Mouse (Mus musculus) urinary bladder, adult 18-20 months (tissue): ENCODE measurements around the gene Ahnak.
"Not testable (repeated sequence)": the region's sequence is repeated elsewhere in the genome, so short reads cannot be mapped to it uniquely, and the experiment has no call there.

Source experiments
- DNase-seq, 2 experiments: peaks; one replicate each; pipeline ENCODE4 v3.0.0; 2022; ENCODE audit warnings: low spot score in 2 of 2, mixed read lengths in 2 of 2

Ahnak gene

DNA sequence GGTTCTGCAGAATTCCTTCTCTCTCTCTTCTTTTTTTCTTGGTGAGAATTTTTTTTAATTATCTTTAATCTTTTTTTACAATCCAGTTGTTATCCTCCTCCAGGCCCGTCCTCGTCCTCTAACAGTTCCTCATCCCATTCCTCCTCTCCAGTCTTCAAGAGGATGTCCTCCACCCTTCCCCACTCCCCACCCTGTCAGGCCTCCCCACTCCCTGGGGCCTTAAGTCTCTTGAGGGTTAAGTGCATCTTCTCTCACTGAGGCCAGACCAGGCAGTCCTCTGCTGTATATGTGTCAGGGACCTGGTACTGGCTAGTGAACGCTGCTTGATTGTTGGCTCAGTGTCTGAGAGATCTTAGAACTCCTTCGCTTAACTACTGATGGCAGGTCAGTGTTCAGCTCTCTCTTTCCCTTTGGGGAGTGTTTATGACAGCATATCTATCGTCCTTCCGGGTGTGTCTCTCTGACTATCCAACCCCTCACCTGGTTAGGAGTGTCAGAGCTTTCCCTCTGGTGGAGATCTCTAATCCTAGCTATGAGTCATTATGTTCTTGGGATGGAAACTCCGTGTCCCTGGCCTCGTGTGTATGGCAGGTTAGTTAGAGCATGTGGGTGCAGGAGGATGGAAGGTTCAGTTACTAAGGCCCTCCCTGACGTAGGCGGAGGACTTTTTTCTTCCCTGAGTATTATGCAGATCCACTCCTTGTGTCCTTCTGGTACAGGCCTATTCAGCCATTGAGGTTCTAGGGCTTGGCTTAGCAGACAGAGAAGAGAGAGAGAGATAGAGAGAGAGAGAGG, 5.9 kb downstream of the Ahnak start:
- DNase-seq = no peak

DNA sequence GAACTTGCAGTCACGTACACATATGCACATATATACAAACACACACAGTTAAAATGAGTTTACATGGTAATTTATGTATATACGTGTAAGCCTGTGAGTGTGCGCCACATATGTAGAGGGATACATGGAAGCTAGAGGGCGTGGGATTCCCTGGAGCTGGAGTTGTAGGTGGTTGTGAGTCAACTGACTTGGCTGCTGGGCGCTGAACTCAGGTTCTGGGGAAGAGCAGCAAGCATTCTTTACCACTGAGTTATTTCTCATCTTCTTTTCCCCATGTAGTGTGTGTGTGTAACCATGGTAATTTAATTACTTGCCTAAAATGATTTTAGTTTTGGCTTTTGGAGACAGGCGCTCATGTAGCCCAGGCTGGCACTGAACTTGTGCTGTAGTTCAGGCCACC, 7.5 kb downstream of the Ahnak start:
- DNase-seq = no peak

DNA sequence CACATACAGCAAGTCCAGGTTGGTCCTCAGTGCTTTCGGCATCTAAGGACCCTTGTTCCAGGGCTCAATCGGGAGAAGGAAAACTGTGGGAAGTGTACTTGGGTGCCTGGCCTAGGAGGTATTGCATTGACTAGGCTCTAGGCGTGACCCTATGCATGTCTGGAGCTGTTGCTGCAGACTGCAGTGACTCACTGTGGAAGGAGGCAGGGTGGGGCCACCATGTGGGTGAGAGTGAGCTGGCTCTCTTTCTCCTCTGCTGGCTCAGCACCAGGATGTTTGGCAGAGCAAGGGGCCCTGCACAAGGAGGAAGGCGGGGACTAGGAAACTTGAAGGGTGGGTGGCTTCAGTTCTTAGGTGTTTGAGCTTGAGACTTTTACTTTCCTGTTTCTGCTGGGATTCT, 8.5 kb downstream of the Ahnak start:
- peak; percentile 66 to 96 for DNase-seq

DNA sequence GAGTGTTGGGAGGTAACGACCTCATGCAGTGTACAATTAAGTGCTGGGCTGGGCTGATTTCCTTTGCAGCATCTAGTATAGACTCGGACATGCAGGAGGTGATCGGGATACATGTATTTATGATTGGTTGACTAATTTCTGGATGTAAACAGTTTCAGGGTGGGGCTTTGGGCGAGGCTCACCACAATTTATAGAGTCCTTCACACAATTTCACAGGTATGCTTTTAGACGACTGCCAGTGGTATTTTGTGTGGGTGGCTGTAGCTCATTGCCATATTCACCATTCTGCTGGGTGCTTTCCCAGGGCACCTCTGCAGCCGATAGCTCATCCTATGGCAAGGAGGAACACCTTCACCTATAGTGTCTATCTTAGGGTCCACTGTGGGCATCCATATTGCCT, 9.5 kb downstream of the Ahnak start:
- no peak for DNase-seq

DNA sequence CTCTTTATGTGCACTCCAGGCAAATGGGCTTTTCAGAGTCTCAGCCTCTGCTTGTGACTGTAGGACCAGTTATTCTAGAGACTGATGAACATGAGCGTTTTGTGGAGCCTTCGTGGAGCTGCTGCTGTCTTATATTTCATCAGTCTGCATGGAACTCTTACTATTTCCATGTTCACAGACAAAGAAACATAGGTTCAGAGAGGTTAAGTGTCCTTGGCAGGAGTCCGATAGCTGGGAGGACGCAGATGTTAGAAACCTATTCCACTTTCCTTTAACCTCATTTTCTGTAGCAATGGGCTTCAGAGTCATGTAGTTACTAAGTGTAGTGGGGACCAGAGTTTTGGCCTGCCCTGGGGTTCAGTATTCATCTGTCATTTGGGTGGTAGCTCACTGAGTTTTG, 10.1 kb downstream of the Ahnak start:
- no peak for DNase-seq

DNA sequence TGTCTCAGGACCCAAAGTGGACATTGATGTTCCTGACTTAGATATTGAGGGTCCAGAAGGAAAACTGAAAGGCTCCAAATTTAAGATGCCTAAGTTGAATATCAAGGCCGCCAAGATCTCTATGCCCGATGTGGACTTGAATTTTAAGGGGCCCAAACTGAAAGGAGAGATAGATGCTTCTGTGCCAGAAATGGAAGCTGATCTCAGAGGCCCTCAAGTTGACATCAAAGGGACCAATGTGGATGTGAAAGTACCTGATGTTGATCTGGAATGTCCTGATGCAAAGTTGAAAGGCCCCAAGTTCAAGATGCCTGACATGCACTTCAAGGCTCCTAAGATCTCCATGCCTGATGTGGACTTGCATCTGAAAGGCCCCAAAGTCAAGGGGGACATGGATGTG, 17.8 kb downstream of the Ahnak start:
- DNase-seq = not testable (repeated sequence)

DNA sequence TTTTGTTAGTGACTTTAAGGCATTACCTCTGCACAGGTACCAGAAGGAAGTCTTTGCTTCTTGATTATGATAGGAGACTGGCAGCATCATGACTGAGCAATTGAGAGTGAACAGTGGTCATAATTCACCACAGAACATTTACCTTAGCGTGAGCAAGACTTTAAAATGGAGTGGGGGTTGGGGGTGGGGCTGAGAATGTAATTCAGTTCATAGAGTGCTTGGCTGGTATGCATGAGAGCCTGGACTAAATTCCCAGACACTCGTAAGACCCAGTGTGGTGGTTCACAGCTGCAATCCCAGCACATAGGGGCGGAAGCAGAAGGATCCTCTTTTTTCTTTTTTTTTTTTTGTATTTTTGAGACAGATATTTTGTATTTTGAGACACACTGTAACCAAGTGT, 30.2 kb downstream of the Ahnak start:
- DNase-seq = no peak

DNA sequence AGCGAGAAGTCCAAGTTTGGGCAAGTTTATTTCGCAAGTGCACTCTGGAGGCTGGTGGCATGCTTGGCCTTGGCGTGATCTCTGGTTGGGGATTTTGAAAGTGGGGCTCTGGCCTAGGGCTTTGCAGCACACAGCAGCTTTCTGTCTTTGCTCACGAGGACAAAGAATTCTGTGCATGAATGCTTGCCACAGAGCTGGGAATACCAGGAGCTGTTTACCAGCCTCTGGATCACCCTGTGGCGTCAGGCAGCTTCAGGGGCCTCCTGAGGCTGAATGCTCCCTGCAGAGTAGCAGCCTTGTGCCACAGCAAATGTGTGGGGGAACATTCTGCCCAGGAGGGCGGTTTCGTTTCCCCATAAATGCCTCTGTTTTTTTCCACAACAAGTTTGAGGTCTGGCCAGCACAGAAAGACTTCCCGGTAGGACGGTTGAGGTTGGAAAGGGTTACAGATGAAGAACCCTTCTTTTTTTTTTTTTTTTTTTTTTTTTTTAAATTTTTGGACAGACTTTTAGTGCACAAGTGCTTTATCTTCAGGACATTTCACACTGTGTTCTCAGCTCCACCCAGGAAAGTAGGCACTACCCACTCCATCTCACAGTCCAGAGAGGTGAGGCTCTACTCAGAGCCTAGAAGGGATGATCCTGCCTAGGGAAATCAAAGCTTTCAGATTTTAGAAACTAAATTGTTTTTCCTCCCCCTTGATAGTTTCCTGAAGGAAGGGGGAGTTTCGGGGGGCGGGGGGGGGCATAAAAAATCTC, 34.1 kb downstream of the Ahnak start:
- DNase-seq = peak in 1 of 2 experiments; percentile 48

DNA sequence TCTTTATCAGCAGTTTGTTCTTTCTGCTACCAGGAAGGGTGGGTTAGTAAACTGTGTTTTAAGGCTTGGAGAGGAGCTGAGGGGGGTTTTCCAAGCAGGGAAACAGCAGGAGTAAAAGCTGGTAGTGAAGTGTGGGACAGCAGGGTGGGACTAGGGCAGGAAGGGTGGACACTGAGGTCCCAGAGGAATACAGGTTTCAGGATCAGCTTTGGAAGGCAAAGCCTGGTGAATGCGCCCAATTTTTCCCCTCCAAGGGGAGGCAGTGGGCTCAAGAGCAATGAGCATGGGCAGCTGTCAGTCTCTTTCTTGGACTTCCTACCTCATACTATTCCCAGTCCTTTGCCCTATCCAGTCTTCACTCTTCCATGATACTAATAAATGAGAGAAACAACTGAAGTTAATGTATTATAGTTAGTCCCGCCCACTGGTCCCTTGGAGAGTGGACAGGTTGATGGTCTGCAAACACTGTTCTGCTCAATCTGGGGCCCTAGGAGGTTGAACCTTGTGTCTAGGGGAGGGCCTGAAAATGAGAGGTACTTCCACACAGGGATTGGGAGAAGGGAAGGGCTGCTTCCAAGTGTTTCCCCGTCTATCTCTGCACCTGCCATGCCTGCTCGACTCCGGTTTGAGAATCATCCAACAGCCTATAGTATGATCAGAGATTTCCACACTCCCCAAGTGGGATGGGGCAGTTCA, 36.6 kb downstream of the Ahnak start:
- DNase-seq = no peak

DNA sequence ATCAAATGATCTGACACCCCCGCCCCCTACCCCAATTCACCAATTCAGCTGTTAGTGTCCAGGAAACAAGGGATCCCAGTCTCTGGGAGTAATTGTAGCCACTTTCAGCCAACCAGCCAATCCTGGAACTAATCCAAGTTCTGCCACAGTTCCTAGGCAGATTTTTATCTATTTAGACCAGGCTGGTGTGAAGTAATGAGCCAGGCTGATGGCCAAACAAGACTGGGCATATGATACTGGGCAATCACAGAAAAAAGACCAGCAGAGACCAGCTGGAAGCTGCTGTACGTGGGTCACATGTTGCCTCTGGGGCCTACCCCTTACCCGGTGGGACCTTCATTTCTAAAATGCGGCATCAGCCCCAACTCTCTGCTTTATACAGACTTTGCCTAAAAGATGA, 37.5 kb downstream of the Ahnak start:
- no peak for DNase-seq

DNA sequence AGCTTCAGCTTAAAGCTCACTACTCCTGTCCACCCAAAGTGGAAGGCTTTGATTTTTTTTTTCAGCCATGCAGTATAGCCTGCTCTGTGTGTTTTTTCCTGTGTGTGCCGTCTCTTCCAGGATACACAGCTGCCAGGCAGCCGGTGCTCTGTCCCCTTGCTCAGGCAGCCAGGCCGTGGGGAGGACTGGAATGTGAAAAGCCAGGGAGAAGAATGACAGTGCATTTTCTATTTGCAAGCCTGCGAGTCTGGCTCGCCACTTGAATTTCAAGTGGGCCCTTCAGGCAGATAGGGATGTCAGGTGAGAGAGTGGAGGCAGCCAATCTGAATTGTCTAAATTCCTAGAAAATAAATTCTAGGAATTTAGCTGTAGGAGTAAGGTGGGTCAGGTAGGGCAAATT, 38.7 kb downstream of the Ahnak start:
- DNase-seq = no peak

DNA sequence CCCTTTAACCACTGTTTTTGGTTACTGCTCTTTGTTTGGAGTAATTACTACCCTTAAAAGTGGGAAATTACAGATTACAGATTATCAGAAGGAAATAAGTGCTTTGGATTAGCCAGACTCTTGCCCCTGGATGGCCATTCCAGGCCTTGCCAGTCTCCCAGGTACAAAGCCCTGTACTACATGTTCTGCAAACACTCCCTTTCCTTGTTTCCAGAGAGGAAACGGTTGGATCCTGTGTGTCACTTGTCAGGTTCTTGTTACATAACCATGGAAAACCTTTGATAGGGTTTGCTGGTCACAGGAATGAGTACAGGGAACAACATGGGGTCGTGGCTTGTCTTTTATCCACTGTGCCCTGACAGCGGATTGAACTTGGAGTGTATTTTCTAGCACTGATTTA, 39.3 kb downstream of the Ahnak start:
- DNase-seq = no peak

DNA sequence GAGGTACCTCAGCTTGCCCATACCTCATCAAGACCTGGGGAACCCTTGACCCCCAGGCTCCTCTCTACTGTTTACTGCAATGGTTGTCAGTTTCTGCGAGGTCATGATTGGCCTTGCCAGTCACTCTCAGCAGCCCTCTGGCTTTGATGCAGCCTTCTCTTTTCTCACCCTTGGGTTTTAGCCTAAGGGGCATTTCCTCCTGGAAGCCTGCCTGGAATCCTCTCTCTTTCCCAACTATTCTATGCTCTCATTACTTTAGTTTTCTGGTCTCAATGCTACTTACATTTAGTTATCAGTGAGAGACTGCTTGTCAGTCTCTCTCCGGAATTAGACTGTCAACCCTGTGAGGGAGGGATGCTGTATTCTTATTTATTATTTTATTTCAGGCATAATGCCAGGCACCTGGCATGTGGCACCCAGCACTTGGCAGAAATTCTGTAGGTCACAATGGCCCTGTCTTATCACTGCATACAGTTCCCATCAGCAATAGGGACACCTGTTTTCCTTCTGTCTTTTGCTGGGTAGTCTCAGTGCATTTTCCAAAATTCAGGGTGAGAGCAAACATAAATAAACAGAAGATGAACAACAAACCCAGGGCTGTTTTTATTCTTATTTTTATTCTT, 40.7 kb downstream of the Ahnak start:
- no peak for DNase-seq

DNA sequence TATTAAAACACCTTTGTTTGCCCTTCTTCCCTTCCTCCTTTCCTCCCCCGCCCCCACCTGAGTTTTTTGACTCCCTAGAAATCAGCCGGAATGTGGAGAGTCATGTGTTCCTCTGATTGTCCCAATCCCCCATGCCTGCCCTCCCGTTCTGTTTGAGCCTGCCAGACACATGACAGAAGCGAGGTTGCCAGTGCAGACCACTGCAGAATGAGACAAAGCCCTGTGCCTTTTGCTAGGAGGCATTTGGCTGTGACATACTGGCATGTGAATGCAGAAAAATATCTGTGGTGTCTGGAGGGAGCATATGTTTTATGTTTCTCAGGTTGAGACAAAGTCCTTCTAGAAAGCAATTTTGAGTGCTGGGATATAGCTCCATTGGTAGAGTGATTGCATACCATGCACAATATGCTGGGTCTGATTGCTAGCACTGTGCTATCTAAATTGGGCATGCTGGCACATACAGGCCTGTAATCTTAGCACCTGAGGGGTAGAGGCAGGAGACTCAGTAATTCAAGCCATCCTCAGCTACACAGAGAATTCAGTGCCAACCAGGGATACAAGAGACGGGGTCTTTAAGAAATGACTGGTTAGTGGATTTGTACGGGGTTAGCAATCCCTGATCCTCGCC, 43.5 kb downstream of the Ahnak start:
- DNase-seq = no peak

DNA sequence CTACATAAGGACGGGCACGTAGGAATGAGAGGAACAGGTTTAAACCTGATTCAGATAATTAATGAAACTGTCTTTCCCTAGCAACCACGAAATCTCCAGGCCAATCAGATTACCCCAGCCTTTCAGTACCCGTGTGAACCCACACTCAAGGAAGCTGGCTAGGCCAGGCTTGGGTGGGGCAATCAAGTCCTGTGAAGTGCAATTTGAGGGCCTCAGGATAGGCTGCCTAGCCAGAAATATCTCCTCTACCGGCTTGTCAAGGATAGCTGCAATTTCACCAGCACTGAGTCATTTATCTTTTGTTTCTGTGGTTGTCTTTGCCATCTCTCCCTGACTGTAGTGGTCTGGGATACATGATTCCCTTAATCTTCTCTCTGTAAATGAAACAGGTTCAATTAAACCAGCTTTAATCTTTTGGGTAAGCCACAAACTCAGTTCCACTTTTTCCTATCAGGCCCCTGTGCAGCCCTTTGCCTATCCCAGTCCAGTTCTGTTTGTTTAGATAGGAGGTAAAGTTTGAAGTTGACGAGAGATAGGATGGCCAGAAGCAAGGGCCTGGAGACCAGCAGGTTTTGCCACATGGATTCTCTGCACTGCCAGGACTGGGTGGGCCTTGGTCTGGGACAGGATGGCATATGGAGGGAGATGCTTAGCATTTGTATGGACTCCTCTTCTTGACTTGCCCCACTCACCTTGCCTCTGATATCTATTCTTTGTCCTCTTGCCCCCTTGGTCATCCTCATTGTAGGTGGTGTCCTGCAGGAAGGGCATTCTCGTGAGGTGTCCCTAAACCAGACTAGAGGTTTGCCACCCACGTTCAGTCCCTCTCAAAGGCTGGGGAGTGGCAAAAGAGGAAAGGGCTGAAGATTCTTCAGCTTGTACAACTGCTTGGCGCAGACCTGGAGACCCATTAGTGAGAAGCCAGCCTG, 44.6 kb downstream of the Ahnak start:
- DNase-seq = peak in 1 of 2 experiments; percentile 62

DNA sequence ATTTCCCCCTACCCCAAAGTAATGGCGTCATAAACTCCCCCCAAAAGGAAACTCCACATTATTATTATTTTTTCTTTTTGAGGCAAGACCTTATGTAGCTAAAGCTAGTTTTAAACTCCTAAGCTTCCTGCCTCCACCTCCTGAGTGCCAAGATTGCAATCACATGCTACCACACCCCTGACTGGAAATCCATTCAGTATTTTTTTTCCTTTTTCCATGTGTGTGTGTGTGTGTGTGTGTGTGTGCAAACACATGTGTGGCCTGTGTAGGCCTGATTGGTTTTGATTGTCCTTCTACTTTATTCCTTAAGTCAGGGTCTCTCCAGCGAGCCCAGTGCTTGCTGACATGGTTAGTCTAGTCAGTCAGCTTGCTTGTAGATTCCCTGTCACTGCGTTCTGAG, 45.4 kb downstream of the Ahnak start:
- DNase-seq = no peak

DNA sequence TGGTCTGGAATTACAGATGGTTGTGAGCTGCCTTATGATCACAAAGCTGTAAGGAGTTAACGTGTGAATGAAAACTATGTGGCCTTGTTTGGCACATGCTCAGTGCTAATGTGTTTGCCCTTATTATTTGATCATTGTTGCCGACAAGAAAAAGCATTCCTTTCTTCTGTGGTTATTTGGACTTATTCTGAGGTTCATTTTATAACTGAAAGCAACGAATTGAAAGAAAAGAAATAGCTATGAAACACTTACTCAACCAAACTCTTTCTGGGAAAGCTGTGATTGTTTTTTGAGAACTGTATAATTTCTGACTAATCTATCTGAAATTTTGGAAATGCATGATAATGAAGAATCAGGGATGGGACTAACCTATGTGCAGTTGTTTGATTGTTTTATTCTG, 46.0 kb downstream of the Ahnak start:
- DNase-seq = no peak

DNA sequence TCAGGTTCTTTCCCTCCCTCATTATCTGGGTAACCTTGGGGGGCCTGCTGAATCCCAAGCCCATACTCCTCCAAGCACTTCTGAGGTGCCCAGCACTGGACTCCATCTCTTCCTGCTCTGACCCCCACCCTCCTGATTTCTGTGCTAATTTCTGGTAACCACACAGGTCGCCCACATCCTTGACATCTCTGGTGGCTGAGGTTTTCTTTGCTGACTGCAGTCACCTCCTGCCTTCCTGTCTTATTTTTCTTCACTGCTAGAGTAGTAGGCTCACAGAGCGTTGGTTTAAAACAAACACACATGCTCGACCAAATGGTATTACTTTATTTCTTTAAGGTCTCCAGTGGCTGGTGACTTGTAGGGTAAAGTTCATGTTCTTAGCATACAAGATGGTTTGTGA, 49.1 kb downstream of the Ahnak start:
- DNase-seq = no peak

DNA sequence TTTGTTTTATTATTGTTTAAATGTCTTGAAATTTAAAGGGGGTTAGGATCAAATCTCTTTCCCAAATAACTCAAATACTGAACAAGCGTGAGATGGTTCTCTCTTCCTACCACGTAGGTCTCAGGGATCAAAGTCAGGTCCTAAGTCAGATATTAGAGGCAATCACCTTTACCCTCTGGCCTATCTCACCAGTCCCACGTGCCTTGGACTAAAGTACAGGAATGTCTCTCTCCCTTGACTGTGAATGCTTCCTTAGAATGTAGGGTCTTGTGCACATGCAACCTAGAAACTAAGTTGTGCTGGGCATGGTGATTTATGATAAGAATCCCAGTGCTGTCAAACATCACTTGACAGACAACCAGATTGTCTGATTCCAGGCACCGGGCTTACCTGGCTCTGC, 50.2 kb downstream of the Ahnak start:
- DNase-seq = no peak

DNA sequence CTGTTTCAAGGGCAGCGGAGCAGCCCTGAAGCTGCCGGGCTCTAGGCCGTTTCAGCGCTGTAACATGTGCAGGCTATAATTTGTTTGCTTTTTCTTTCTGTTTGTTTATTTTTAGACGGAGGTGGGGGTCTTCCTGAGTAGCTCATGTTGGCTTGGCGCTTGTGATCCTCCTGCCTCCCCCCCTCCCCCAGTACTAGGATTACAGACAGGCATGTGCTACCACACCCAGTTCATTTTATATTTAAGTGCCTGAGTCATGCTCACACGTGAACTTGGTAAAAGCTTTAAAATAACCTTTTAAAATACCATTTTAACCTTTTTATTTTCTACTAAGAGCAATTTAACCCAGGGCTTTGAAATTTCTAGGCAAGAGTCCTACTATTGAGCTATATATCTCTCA, 50.8 kb downstream of the Ahnak start:
- no peak for DNase-seq

DNA sequence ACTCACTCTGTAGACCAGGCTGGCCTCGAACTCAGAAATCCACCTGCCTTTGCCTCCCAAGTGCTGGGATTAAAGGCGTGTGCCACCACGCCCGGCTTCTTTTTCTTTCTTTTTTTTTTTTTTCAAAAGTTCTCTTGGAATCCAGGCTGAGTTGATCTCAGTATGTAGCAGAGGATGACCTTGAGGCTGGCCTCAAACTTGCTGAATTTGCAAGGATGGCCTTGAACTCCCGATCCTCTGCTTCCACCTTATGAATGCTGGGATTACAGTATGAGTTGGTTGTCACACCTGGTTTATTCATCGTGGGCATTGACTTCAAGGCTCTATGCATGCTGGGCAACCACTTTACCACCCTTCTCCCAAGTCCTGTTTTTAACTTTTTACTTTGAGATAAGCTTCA, 51.6 kb downstream of the Ahnak start:
- DNase-seq = no peak
